Mouse (Mus musculus) heart, postnatal 0 days (tissue): Measurements from ENCODE around the gene Fndc11.

Experiments used
- CTCF ChIP-seq: IDR thresholded peaks from 2 replicates; pipeline ENCODE4 v1.5.1; 2016; ENCODE audit warnings: antibody characterized with exemption, control low read depth, low read depth
- EP300 ChIP-seq: IDR thresholded peaks from 2 replicates; pipeline ENCODE4 v1.6.1; 2016; ENCODE audit warnings: antibody characterized with exemption, low read depth

GRCm38 (mm10) chr2:181231171-181231570, 11.4 kb downstream of the Fndc11 start:
- TF ChIP-seq CTCF (no peak), EP300 (no peak)
